Mouse (Mus musculus) myocyte (in vitro differentiated cells): ENCODE measurements around the gene Cyth4.

Experiments used
- CEBPB ChIP-seq: IDR thresholded peaks from 2 replicates; pipeline ENCODE4 v1.6.1; 2011; ENCODE audit warnings: mild to moderate bottlenecking, moderate library complexity; ENCODE audit not compliant: poor library complexity, insufficient read depth, severe bottlenecking
- E2F4 ChIP-seq: IDR thresholded peaks from one replicate; pipeline ENCODE4 v1.6.1; 2011; ENCODE audit warnings: mild to moderate bottlenecking, control low read depth, moderate library complexity; ENCODE audit not compliant: insufficient read depth
- MAX ChIP-seq: IDR thresholded peaks from one replicate; pipeline ENCODE4 v1.6.1; 2011; ENCODE audit warnings: low read depth, mild to moderate bottlenecking, control low read depth
- MYOD1 ChIP-seq, 3 experiments: IDR thresholded peaks; one replicate each; pipeline ENCODE4 v1.6.1; 2011; ENCODE audit warnings: control low read depth in 2 of 3, low read depth in 2 of 3, mild to moderate bottlenecking in 2 of 3, moderate library complexity in 1 of 3; ENCODE audit not compliant: insufficient read length in 2 of 3, control insufficient read depth in 1 of 3
- MYOG ChIP-seq, 3 experiments: IDR thresholded peaks; one replicate each; pipeline ENCODE4 v1.6.1; 2011; ENCODE audit warnings: control low read depth in 2 of 3, low read depth in 2 of 3, mild to moderate bottlenecking in 2 of 3; ENCODE audit not compliant: insufficient read length in 2 of 3, control insufficient read depth in 1 of 3, insufficient read depth in 1 of 3
- POLR2A ChIP-seq: IDR thresholded peaks from one replicate; pipeline ENCODE4 v1.6.1; 2011; ENCODE audit warnings: low read depth, mild to moderate bottlenecking, control low read depth, moderate library complexity; ENCODE audit not compliant: insufficient read length
- POLR2AphosphoS2 ChIP-seq: IDR thresholded peaks from one replicate; pipeline ENCODE4 v1.6.1; 2011; ENCODE audit warnings: low read depth, control low read depth; ENCODE audit not compliant: insufficient read length
- REST ChIP-seq: IDR thresholded peaks from one replicate; pipeline ENCODE4 v1.6.1; 2011; ENCODE audit warnings: mild to moderate bottlenecking, control low read depth, moderate library complexity; ENCODE audit not compliant: insufficient read depth, insufficient read length
- SRF ChIP-seq: IDR thresholded peaks from one replicate; pipeline ENCODE4 v1.6.1; 2011; ENCODE audit warnings: low read depth; ENCODE audit not compliant: control insufficient read depth, insufficient read length
- TCF12 ChIP-seq: IDR thresholded peaks from one replicate; pipeline ENCODE4 v1.6.1; 2011; ENCODE audit warnings: mild to moderate bottlenecking, control low read depth; ENCODE audit not compliant: poor library complexity, insufficient read depth, severe bottlenecking
- TCF3 ChIP-seq: IDR thresholded peaks from one replicate; pipeline ENCODE4 v1.6.1; 2011; ENCODE audit warnings: low read depth, control low read depth; ENCODE audit not compliant: insufficient read length
- USF1 ChIP-seq: IDR thresholded peaks from one replicate; pipeline ENCODE4 v1.6.1; 2011; ENCODE audit warnings: low read depth, mild to moderate bottlenecking, control low read depth, moderate library complexity

- no peak for TF ChIP-seq TCF12
- no peak for TF ChIP-seq REST
- TF ChIP-seq POLR2A = no peak
- TF ChIP-seq MYOD1 (IDR thresholded peaks at IDR 0.05; ENCODE audit: control insufficient read depth in 1 of 3, insufficient read length in 2 of 3, low read depth in 2 of 3) = no peak
- TF ChIP-seq MAX = no peak
- no peak for TF ChIP-seq USF1
- TF ChIP-seq MYOG (IDR thresholded peaks at IDR 0.05; ENCODE audit: control insufficient read depth in 1 of 3, insufficient read depth in 1 of 3, insufficient read length in 2 of 3, low read depth in 2 of 3) = no peak
- TF ChIP-seq E2F4 = no peak
- no peak for TF ChIP-seq POLR2AphosphoS2
- no peak for TF ChIP-seq SRF
- TF ChIP-seq TCF3 = no peak
- no peak for TF ChIP-seq CEBPB
These were observed 33.5 kb upstream of the Cyth4 start for GRCm38 (mm10) chr15:78563344-78563743.
